Mouse (Mus musculus): ENCODE measurements around the gene Brd7.

Gene Brd7

DNA sequence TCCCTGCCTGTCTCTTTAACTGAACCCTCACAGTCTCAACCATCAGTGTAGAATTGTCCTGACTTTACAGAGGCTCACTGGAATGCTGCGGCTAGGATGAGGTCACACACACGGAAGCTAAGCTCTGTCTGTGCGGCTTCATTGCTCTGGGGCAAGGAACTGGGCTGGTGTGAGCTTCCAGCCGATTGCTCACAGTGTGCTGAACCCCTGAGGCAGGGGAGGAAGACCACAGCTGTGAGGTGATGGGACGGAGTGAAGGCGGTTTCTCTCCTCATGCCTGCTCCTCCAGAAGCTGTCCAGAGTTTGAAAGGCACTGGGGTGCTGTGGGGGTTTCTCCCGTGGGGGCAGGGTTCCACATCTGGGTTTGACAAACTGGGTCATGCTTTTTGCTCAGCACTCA is 77.3 kb downstream of the Brd7 start:
- DNase-seq (ENCODE audit: low read depth, low spot score), result no peak

DNA sequence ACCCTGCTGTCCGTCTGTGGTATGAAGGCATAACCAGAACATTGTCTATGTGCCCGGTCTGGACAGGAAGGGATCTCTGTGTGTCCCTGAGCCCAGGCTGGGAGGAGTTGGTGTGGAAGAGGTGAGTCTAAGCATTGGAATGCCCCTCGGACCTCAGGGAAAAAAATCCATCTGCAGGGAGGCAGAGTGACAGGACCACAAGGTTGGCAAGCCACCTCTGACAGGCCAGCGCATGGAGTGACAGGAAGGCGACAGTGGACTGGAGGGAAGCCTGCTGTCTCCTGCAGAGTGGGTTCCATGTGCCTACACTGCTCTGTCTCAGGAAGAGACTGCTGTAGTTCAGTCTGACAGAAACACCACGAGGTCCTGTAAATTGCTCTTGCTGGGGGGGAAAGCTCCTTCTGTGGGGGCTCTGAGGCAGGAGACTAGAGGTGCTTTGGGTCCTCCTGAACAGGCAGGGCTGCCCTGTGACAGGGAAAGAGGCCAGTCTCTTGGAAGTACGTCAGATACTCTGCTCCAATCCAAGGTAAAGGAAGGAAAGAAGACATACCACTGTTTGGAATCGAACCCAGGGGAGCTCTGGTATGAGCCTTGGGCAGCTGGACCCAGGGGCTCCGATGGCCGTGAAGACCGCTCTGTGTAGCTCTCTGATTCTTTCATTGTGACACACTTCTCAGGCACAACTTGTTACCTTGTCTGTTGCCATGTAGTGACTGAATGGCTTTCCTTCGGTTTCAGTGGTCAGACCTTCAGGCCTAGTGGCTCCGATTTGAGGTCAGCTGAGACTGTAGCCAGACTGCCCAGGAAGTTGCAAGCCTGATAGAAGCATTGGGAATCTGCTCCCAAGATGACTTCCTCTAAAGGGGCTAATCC is 78.5 kb downstream of the Brd7 start:
- no peak for DNase-seq (ENCODE audit: low read depth, low spot score)

DNA sequence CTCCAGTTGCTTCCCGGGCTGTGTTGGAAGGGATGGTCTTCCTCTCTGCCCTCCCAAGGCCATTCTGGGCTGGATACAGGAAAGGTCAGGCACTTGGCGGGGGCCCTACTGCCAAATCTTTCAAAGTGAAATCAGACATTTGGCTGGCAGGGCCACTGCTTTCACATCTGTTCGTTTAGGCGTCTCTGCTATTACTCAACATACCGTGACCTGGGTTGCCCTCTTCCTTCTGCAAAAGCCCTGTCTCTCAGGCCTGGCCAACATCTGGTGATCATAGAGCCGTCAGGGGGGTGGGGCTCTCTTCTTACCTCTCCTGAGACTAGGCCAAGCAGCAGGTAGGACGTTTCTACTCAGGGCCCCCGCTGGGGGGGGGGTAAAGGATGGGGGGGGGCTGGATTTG is 79.3 kb downstream of the Brd7 start:
- DNase-seq (ENCODE audit: low read depth, low spot score), result no peak
